Mouse (Mus musculus): ENCODE data around the gene Lrpprc.

Gene Lrpprc

GRCm38 (mm10) chr17:84672376-84673369, 117.9 kb downstream of the Lrpprc start:
- no peak for DNase-seq (ENCODE audit: low spot score)

DNA sequence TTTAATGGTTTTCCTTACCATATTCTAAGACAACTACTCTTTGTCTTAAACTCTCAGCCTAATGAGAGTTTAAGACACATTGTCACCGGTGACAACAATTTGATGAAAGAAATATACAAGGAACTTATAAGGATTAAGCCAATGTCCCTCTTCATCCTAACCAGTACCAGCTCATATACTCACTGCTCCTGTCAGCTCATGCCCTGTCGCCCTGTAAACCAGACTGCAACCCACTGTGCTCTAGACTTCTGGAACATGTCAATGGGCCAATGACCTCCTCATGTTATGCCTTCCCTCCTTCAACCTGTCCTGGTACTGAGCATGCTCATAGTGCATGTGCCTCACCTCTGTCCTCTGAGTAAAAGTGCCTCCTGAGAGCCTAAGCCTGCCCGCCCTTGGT, 122.7 kb downstream of the Lrpprc start:
- DNase-seq (ENCODE audit: low spot score), result no peak

DNA sequence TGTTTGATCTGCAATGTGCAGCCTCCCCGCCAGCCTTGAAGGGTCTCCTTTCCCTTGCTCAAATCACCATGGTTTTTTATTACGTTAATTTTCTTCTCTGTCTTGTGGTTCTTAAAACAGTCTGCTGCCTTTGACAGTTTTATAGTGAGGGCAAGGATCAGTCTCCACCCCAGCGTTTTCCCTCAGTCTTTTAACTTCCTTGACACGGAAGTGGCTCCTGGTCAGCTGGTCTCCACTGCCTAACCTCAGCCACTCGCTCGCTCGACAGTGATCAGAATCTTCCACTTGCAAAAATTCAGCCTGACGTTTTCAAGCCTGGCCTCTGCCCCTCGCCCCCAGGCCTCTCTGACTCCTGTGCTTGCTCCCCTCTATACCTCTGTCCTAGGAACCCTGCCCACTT, 124.9 kb downstream of the Lrpprc start:
- no peak for DNase-seq (ENCODE audit: low spot score)

DNA sequence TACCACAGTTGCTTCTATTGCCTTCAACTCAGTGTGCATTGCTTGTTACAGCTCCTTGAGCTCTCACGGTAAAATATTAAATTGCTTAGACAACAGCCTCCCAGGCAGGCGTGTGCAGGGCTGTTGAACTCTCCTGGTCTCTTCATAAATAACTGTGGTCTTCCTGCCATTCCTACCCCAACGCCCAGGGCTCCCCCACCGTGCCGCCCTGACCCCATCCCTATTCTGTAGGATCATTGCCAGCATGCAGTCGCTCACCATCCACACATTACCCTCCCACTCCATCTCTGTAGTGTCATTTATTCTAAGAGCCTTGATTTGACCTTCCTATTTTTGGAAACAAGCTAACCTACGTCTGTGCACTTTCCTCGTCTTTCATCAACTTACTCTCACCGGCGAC, 125.5 kb downstream of the Lrpprc start:
- no peak for DNase-seq (ENCODE audit: low spot score)

DNA sequence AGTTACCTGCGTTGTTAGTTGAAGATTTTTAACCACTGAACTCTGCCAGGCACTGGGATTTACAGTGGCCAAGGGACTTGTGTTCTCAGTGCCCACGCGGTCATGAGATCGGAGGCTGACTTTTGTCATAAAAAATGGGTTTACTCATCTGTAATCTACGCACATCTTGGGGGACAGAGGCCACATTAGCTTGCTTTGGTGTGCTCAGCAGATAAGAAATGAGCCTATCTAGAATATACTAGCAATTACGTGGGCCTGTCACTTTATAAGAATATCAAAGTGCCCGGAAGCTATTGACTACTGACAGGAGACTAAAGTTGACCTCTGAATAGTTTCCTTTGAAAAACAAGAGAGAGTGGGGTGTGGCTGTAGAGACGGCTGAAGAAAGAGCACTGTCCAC, 131.6 kb downstream of the Lrpprc start:
- DNase-seq (ENCODE audit: low spot score), result no peak

GRCm38 (mm10) chr17:84658195-84658594, 132.4 kb downstream of the Lrpprc start:
- DNase-seq (ENCODE audit: low spot score), result no peak

DNA sequence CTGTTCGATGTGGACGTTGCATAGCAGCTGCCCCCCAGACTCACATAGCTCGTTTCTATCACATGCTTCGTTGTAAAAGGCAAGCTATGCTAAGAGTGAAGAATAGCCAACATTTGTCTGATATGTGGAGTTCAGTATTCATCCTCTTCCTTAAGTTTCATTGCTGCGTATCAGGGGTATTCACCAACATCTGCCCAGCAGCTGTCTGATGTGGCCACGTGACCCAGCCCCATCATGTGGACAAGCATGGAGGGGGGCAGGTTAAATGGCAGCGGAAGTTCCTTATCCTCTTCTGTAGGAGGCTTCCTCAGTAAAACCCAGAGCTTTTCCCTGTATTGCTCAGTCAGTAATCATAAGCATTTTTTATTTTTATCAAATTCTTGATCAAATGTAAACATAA, 132.8 kb downstream of the Lrpprc start:
- DNase-seq (ENCODE audit: low spot score), result no peak

GRCm38 (mm10) chr17:84657422-84657732, 133.2 kb downstream of the Lrpprc start:
- DNase-seq (ENCODE audit: low spot score), result no peak

GRCm38 (mm10) chr17:84656653-84657421, 133.8 kb downstream of the Lrpprc start:
- DNase-seq (ENCODE audit: low spot score), result no peak

DNA sequence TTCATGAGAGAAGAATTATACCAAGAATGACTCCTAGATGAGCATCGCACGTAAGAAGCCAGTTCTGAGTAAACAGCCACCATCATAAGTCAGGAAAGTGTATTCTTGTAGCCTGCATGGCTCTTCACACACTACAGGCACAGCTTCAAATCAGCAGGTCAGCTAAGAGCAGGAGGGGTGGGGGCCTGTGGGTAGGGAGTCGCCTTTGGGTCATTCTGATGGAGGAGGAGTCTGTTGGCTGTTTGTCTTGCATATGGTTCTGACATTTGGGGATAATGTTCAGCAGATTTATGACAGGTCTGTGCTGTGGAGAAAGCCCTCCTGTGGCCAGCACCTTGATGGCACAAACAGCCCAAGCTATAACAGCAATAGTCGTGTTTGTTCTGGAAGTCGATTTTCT, 134.4 kb downstream of the Lrpprc start:
- no peak for DNase-seq (ENCODE audit: low spot score)
